Mouse (Mus musculus) midbrain, postnatal 0 days (tissue): ENCODE measurements around the gene Mad1l1. TPM values are rescaled to one million over a fixed set of nuclear protein-coding genes. Genes with fewer than 3 reads are reported as not detected.

Source experiments
- ATAC-seq: fragments of 200-750 bp; cut with Nextera tagmentation; 2 replicates; pipeline ENCODE4 v1.8.0; 2017; ENCODE audit warnings: moderate number of reproducible peaks, mild to moderate bottlenecking, moderate TSS enrichment, moderate library complexity; ENCODE audit not compliant: low FRiP score
- DNase-seq: peaks from one replicate; pipeline ENCODE4 v3.0.0-alpha.2; 2015; ENCODE audit warnings: low spot score
- H3K27ac ChIP-seq: fragments of 300-500 bp; sonication (generic); 2 replicates; pipeline ENCODE4 v1.5.1; 2014; ENCODE audit warnings: low read depth, mild to moderate bottlenecking, low read length, mixed read lengths
- H3K27me3 ChIP-seq: fragments of 300-500 bp; sonication (generic); 2 replicates; pipeline ENCODE4 v1.6.1; 2014; ENCODE audit warnings: low read length, control low read depth, mixed read lengths; ENCODE audit not compliant: insufficient read depth
- H3K36me3 ChIP-seq: fragments of 300-500 bp; sonication (generic); 2 replicates; pipeline ENCODE4 v1.6.1; 2014; ENCODE audit warnings: low read length, control low read depth, mixed read lengths; ENCODE audit not compliant: insufficient read depth
- H3K4me1 ChIP-seq: fragments of 300-500 bp; sonication (generic); 2 replicates; pipeline ENCODE4 v1.6.1; 2014; ENCODE audit warnings: mild to moderate bottlenecking, control low read depth, antibody characterized with exemption, low read length, mixed read lengths; ENCODE audit not compliant: insufficient read depth
- H3K4me2 ChIP-seq: fragments of 300-500 bp; sonication (generic); 2 replicates; pipeline ENCODE4 v1.6.1; 2014; ENCODE audit warnings: low read depth, mild to moderate bottlenecking, low read length, mixed read lengths; ENCODE audit not compliant: poor library complexity, severe bottlenecking
- H3K4me3 ChIP-seq: fragments of 300-500 bp; sonication (generic); 2 replicates; pipeline ENCODE4 v1.5.1; 2014; ENCODE audit warnings: low read depth, mild to moderate bottlenecking, low read length, moderate library complexity
- H3K9ac ChIP-seq: fragments of 300-500 bp; sonication (generic); replicated peaks from 2 replicates; pipeline ENCODE4 v1.6.1; 2014; ENCODE audit warnings: mild to moderate bottlenecking, low read length, moderate library complexity, mixed read lengths; ENCODE audit not compliant: poor library complexity, severe bottlenecking
- H3K9me3 ChIP-seq: fragments of 300-500 bp; sonication (generic); 2 replicates; pipeline ENCODE4 v1.6.1; 2016; ENCODE audit warnings: low read length, control low read depth
- CTCF ChIP-seq: IDR thresholded peaks from 2 replicates; pipeline ENCODE4 v1.5.1; 2016; ENCODE audit warnings: antibody characterized with exemption, mild to moderate bottlenecking
- WGBS: fragments of 180-500 bp; shearing (Covaris S2); extraction: QIAGEN DNeasy Blood & Tissue Kit; methylation state at CpG from one replicate; pipeline ENCODE4 v1.1.7; 2014; 5-methylcytosine and 5-hydroxymethylcytosine counted together
- polyA plus RNA-seq: library from polyadenylated mRNA; unstranded; fragments of >200 nt; fragmentation: Nextera tagmentation; extraction: Ambion mirVana; gene quantifications from 2 replicates; pipeline ENCODE4 v1.2.1, GENCODE M21; 2015
- total RNA-seq: library from RNA; depleted of rRNA; stranded (reverse); fragments of >200 nt; gene quantifications from 2 replicates; pipeline ENCODE4 v1.2.3, GENCODE M21; 2014

Mad1l1 gene
- total and polyA plus RNA-seq, 2 experiments from 2014 or later: 25.9 to 33.5 TPM

DNA sequence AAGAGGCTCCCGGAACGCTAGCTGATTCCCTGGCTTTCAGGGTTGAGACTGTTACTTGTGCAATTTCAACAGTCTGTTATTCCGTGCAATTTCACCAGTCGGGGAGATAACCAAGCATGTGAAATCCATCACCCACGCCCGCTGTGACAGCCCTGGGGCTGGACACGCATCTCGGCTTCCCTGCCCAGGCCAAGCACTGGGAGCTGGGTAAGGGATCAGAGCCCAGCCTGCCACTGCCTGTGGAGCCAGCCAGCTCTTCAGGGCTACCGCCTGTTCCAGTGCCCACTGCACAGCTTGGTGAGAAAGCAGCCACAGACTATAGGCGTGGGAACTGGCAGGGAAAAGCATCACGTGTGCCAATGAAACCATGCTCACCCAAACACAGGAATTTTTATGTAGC lies 229.8 kb downstream of the Mad1l1 start:
- Histone ChIP-seq H3K27ac (peak overlapping the region; percentile 32; the same call in 1 of the 2 replicates), H3K4me1 (no peaks in the 10 kb centered on the region), H3K9me3 (no peaks in the 10 kb centered on the region), H3K9ac (no peak overlapping the region), H3K36me3 (no peaks in the 10 kb centered on the region), H3K4me2 (no peak overlapping the region), H3K4me3 (no peak overlapping the region), H3K27me3 (no peaks in the 10 kb centered on the region)
- WGBS: 36% methylated on average over 11 of the region's 11 CpGs
- ATAC-seq (peak; percentile 67; the same call in 1 of the 2 replicates), DNase-seq (peak; percentile 65)
- TF ChIP-seq CTCF: no peak

DNA sequence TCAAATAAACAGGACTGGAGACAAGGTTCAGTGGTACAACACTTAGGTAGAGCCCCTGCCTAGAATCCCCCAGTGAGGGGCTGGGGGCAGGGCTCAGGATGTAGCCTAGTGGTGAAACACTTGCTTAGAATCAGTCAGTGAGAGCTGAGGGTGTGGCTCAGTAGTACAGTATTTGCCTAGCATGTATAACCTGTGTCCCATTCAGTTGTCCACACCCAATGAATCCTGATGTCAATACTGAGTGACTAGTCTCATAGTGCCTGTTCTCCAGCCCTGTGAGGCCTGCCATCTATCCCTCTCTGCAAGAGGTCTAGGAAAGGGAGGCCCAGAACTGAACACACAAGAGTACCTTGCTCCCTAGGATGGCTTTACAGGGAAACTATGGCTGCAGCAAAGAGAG lies 232.1 kb downstream of the Mad1l1 start:
- no peak for TF ChIP-seq CTCF
- Histone ChIP-seq H3K36me3 (no peaks in the 10 kb centered on the region), H3K27me3 (no peaks in the 10 kb centered on the region), H3K4me3 (no peak overlapping the region), H3K4me1 (no peaks in the 10 kb centered on the region), H3K4me2 (no peak overlapping the region), H3K9me3 (no peaks in the 10 kb centered on the region), H3K27ac (no peak overlapping the region), H3K9ac (no peak overlapping the region)
- ATAC-seq: no peak
- DNase-seq: no peak

DNA sequence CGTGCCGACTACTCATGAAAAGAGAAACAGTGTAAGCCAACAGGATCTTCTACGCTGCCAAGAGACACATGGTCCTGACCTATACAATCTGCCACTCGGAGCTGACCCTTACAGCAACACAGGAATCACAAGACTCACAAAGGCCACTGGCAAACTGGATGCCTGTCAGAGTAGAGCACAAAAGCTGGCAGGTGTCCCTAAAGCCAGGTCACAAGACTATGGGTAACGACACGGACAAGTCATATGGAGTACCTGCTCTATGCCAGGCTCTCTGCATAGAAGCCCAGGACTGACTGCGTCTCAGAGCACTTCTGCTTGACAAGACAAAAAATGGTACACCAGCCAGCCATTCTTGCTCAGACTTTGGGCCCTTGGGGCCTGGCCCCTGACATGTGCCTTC lies 234.1 kb downstream of the Mad1l1 start:
- DNase-seq (no peak), ATAC-seq (no peak)
- H3K9me3 ChIP-seq: no peaks in the 10 kb centered on the region
- H3K9ac ChIP-seq: no peak overlapping the region
- H3K36me3 ChIP-seq: no peaks in the 10 kb centered on the region
- H3K4me2 ChIP-seq: no peak overlapping the region
- H3K27ac ChIP-seq: no peak overlapping the region
- WGBS: 92% methylated on average over 7 of the region's 7 CpGs
- no peak overlapping the region for H3K4me3 ChIP-seq
- H3K27me3 ChIP-seq: no peaks in the 10 kb centered on the region
- H3K4me1 ChIP-seq: no peaks in the 10 kb centered on the region
- TF ChIP-seq CTCF: no peak

DNA sequence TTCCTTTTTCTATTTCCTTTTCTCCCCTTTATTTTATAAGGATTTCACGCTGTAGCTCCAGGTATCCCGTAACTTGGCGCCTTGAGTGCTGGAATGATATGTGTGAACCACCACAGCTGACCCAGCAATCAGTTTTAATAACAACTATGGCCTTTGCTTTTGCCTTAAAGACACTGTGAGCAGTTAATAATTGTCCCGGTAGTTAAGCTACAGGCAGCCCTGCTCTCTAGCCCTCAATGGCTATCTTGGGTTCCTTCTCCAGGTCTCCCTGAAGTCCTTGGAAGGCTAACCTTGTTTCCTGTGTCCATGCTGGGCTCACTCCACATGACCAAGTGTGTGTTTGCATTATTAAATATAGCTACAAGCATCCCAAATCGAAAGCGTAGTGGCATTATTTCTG lies 237.0 kb downstream of the Mad1l1 start:
- no peak overlapping the region for H3K4me2 ChIP-seq
- no peak overlapping the region for H3K27ac ChIP-seq
- no peak for DNase-seq
- TF ChIP-seq CTCF: no peak
- no peaks in the 10 kb centered on the region for H3K36me3 ChIP-seq
- H3K4me3 ChIP-seq: no peak overlapping the region
- H3K4me1 ChIP-seq: no peaks in the 10 kb centered on the region
- H3K27me3 ChIP-seq: no peaks in the 10 kb centered on the region
- no peak overlapping the region for H3K9ac ChIP-seq
- no peaks in the 10 kb centered on the region for H3K9me3 ChIP-seq
- no peak for ATAC-seq
- WGBS: 98% methylated on average over 6 of the region's 6 CpGs

DNA sequence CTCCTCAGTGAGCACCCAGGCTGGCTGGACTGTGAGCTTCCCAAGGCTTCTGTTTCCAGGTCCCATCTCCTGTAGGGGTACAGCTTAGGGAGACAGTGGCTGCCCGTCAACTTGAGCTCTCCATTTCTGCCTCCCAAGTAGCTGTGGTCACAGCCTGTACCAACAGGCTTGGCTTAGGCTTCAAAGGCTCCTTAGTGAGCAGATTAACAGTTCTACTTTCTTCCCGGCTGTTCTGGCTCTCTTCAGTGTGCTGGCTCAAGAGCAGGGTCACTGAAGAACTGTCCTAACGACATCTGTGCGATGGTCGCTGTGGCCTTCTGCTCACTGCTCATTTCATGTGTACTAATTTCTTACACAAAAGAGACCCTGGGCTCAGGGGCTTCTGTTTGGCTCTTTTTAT lies 237.4 kb downstream of the Mad1l1 start:
- no peaks in the 10 kb centered on the region for H3K4me1 ChIP-seq
- H3K9ac ChIP-seq: no peak overlapping the region
- TF ChIP-seq CTCF: no peak
- peak; percentile 50 for DNase-seq
- no peaks in the 10 kb centered on the region for H3K36me3 ChIP-seq
- H3K4me3 ChIP-seq: no peak overlapping the region
- H3K9me3 ChIP-seq: no peaks in the 10 kb centered on the region
- H3K27ac ChIP-seq: no peak overlapping the region
- no peak overlapping the region for H3K4me2 ChIP-seq
- 47% methylated on average over 5 of the region's 5 CpGs for WGBS
- H3K27me3 ChIP-seq: no peaks in the 10 kb centered on the region
- ATAC-seq: no peak

DNA sequence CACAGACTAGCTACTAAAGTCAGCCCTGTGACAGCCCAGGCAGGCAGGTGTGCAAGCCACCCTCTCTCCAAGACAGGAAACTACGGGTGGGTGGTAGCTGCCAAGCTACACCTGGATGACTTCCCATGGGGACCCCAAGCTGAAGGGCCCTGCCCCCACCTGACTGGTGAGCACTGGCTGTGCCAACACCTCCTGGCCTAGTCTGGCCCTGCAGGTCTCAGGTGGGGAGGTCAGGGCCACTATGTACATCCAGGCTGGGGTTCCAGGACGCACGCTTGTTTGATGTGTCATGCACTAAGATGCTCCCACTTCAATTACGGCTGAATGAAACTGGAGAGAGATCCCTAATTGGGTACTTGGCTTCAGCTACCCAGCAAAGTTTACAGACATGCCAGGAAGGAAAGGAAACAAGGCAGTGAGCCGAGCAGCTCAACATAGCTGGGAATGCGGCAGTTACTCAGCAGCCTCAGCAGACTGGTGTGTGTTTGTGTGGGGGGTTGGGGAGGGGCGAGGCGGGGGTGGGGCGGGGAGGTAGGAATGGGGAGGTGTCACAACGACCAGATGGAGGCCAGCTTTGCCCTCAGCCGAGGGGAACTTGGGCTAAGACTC lies 239.0 kb downstream of the Mad1l1 start:
- Histone ChIP-seq H3K9ac (no peak overlapping the region), H3K36me3 (no peaks in the 10 kb centered on the region), H3K9me3 (no peaks in the 10 kb centered on the region), H3K4me1 (no peaks in the 10 kb centered on the region), H3K4me2 (no peak overlapping the region), H3K27ac (no peak overlapping the region), H3K27me3 (no peaks in the 10 kb centered on the region), H3K4me3 (no peak overlapping the region)
- TF ChIP-seq CTCF: no peak
- 68% methylated on average over 11 of the region's 11 CpGs for WGBS
- ATAC-seq: no peak
- no peak for DNase-seq
